Mouse (Mus musculus) CH12.LX (cell line): ENCODE measurements around the gene Dlx6. TPM values are rescaled to one million over a fixed set of nuclear protein-coding genes. Genes with fewer than 3 reads are reported as not detected.

Experiments used
- DNase-seq: peaks from one replicate; pipeline ENCODE4 v3.0.0-alpha.2; 2013; ENCODE audit errors: extremely low read depth
- H3K27ac ChIP-seq: 2 replicates; pipeline ENCODE4 v1.5.1; 2012; ENCODE audit warnings: low read depth, mild to moderate bottlenecking, control low read depth, moderate library complexity; ENCODE audit not compliant: insufficient read depth
- H3K27me3 ChIP-seq: replicated peaks from 2 replicates; pipeline ENCODE3; 2012; ENCODE audit warnings: inconsistent platforms
- H3K36me3 ChIP-seq, 2 experiments: replicated peaks in 1 of 2; 2 replicates each; pipeline versions ENCODE3 to v1.6.1; 2012; ENCODE audit warnings: inconsistent platforms in 1 of 2, low read length in 1 of 2, mild to moderate bottlenecking in 1 of 2, mixed read lengths in 1 of 2, moderate library complexity in 1 of 2; ENCODE audit not compliant: control insufficient read depth in 1 of 2, insufficient read depth in 1 of 2
- H3K4me1 ChIP-seq, 2 experiments: 2 replicates each; pipeline ENCODE4 v1.6.1; 2012; ENCODE audit warnings: inconsistent platforms in 1 of 2, moderate library complexity in 1 of 2; ENCODE audit not compliant: insufficient read depth in 2 of 2, control insufficient read depth in 1 of 2
- H3K4me2 ChIP-seq: 2 replicates; pipeline ENCODE4 v1.6.1; 2012; ENCODE audit warnings: low read depth, mild to moderate bottlenecking, control low read depth; ENCODE audit not compliant: poor library complexity, insufficient read depth, severe bottlenecking
- H3K4me3 ChIP-seq, 3 experiments: fragments of 150-350 bp in 1 of 3; sonication (generic) in 1 of 3; replicated peaks in 1 of 3; 2 replicates each; pipeline versions ENCODE3 to v1.5.1; 2011 to 2012; ENCODE audit warnings: low read depth in 2 of 3, low read length in 2 of 3, mild to moderate bottlenecking in 2 of 3, moderate library complexity in 2 of 3, control low read depth in 1 of 3, improper control_type of control experiment in 1 of 3, inconsistent platforms in 1 of 3, mixed read lengths in 1 of 3; ENCODE audit not compliant: poor library complexity in 1 of 3
- H3K79me2 ChIP-seq: replicated peaks from 2 replicates; pipeline ENCODE4 v1.6.1; 2012; ENCODE audit warnings: mild to moderate bottlenecking, moderate library complexity; ENCODE audit not compliant: control insufficient read depth, poor library complexity, insufficient read depth, severe bottlenecking; ENCODE audit errors: extremely low read depth
- H3K9ac ChIP-seq: 2 replicates; pipeline ENCODE4 v1.6.1; 2012; ENCODE audit warnings: low read depth, mild to moderate bottlenecking, control low read depth, moderate library complexity; ENCODE audit not compliant: insufficient read depth
- H3K9me3 ChIP-seq: replicated peaks from 2 replicates; pipeline ENCODE3; 2012; ENCODE audit warnings: low read length, inconsistent platforms, mixed read lengths
- CTCF ChIP-seq, 2 experiments: IDR thresholded peaks in 1 of 2; conservative IDR thresholded peaks in 1 of 2; 2 replicates each; pipeline ENCODE4 v1.5.1; 2011 to 2012; ENCODE audit warnings: low read depth in 2 of 2, low read length in 2 of 2, improper control_type of control experiment in 1 of 2, inconsistent platforms in 1 of 2, mild to moderate bottlenecking in 1 of 2, moderate library complexity in 1 of 2
- GABPA ChIP-seq: IDR thresholded peaks from 2 replicates; pipeline ENCODE4 v1.6.1; 2012; ENCODE audit warnings: low read depth, low read length, improper control_type of control experiment, inconsistent platforms; ENCODE audit not compliant: insufficient replicate concordance
- NRF1 ChIP-seq: IDR thresholded peaks from 2 replicates; pipeline ENCODE4 v1.6.1; 2014; ENCODE audit warnings: low read depth, mild to moderate bottlenecking, inconsistent platforms, low read length, improper control_type of control experiment, moderate library complexity
- PAX5 ChIP-seq: IDR thresholded peaks from 2 replicates; pipeline ENCODE4 v1.6.1; 2012; ENCODE audit warnings: low read length, inconsistent platforms, mixed read lengths
- POLR2AphosphoS2 ChIP-seq: IDR thresholded peaks from 2 replicates; pipeline ENCODE4 v1.6.1; 2011; ENCODE audit warnings: low read depth, low read length, improper control_type of control experiment
- RCOR1 ChIP-seq: conservative IDR thresholded peaks from 2 replicates; pipeline ENCODE4 v1.6.1; 2012; ENCODE audit warnings: low read depth, mild to moderate bottlenecking, inconsistent platforms, low read length, improper control_type of control experiment
- UBTF ChIP-seq: IDR thresholded peaks from 2 replicates; pipeline ENCODE4 v1.6.1; 2012; ENCODE audit warnings: low read depth, mild to moderate bottlenecking, inconsistent platforms, low read length, improper control_type of control experiment, moderate library complexity
- ZNF384 ChIP-seq: IDR thresholded peaks from 2 replicates; pipeline ENCODE4 v1.6.1; 2012; ENCODE audit warnings: low read depth, low read length, improper control_type of control experiment, inconsistent platforms
- dilution Hi-C: fragments of 300-500 bp; cut with MboI; formaldehyde crosslinking; loops from 2 replicates; pipeline ENCODE4 v1.14.3; 2020; ENCODE audit warnings: low sequenced_read_pairs; ENCODE audit not compliant: extremely low pct_unique_long_range_greater_than_20kb, extremely low pct_ligation_motif_present
- in situ Hi-C: fragments of 300-500 bp; cut with MboI; formaldehyde crosslinking; loops from 3 replicates; pipeline ENCODE4 v1.14.3; 2019; ENCODE audit warnings: low sequenced_read_pairs, low pct_ligation_motif_present, low pct_unique_long_range_greater_than_20kb, mixed read lengths
- polyA plus RNA-seq: library from polyadenylated mRNA; unstranded; fragments of >175 nt; gene quantifications from 2 replicates; pipeline ENCODE4 v1.2.1, GENCODE M21; 2012; ENCODE audit warnings: low read depth; ENCODE audit not compliant: insufficient read length
- total RNA-seq, 2 experiments: library from RNA; depleted of rRNA; stranded (reverse); fragments of 300-350 nt in 1 of 2; fragments of >200 nt in 1 of 2; gene quantifications; 2 replicates each; pipeline ENCODE4 v1.2.3; 2012 to 2014

Dlx6 gene
- total and polyA plus RNA-seq, 3 experiments = not detected

DNA sequence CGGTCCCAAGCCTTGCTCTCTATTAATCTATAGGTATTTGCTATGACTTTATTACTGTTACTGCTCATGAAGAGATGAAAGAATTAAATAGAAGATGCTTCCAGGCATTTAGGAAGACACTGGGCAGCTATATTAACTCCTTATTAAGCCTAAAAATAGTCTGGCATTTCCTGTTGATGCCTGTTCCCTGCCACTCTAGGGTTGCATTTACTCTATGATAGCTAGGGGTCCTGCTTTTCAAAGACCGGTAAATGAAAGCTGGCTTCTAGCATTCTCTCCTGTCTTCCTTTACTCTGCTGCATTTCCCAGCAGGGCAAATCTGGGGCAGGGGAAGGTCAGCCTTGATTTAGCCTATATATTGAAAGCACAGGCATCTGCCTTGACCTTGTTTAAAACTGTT lies 5.4 kb upstream of the Dlx6 start:
- DNase-seq = no peak
- Histone ChIP-seq H3K4me1 (peaks cover 0 to 24% of the 10 kb centered on the region in 2 experiments; a peak in 2 of 4 replicates), H3K9me3 (peaks cover 4% of the 10 kb centered on the region), H3K4me2 (no peak overlapping the region), H3K36me3 (no peaks in the 10 kb centered on the region), H3K4me3 (no peak overlapping the region), H3K27me3 (peaks cover 3% of the 10 kb centered on the region), H3K9ac (no peak overlapping the region), H3K79me2 (no peaks in the 10 kb centered on the region), H3K27ac (no peak overlapping the region)
- TF ChIP-seq CTCF (conservative IDR thresholded peaks at IDR 0.05 in 1 of 2, IDR thresholded peaks at IDR 0.05 in 1 of 2; ENCODE audit: low read depth in 2 of 2, low read length in 2 of 2) = no peak
- no peak for TF ChIP-seq POLR2AphosphoS2
- TF ChIP-seq GABPA = no peak
- in situ Hi-C loops (no loop called here), dilution Hi-C loops (no loop called here)

DNA sequence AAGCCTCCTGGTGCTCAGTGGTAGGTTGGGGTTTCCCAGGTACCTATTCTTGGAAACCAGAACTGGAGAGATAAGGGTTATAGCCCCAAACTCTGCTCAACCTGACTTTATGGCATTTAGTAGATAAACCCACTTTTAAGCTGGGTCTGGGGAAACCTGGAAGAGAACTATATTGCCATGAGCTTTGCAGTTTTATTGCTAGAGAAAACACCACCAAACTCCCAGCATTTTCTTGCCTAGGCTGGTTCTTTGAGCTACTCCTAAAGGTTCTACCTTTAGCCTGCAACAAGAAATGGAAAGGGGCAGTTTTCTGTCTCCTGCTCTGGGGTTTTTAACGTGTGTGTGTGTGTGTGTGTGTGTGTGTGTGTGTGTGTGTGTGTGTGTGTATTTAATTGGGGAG lies 4.6 kb upstream of the Dlx6 start:
- in situ Hi-C loops = no loop called here
- Histone ChIP-seq H3K4me2 (no peak overlapping the region), H3K9me3 (peaks cover 5% of the 10 kb centered on the region), H3K4me3 (no peak overlapping the region), H3K27ac (no peak overlapping the region)
- TF ChIP-seq PAX5 (no peak), UBTF (no peak), RCOR1 (no peak)
- TF ChIP-seq, all 38 proteins: peak for 0
- DNase-seq = peak; percentile 7
- H3K27me3 ChIP-seq = peaks cover 3% of the 10 kb centered on the region
- H3K79me2 ChIP-seq = no peaks in the 10 kb centered on the region
- H3K9ac ChIP-seq = no peak overlapping the region
- dilution Hi-C loops = no loop called here
- H3K4me1 ChIP-seq = peaks cover 0 to 24% of the 10 kb centered on the region in 2 experiments; a peak in 2 of 4 replicates
- no peaks in the 10 kb centered on the region for H3K36me3 ChIP-seq

DNA sequence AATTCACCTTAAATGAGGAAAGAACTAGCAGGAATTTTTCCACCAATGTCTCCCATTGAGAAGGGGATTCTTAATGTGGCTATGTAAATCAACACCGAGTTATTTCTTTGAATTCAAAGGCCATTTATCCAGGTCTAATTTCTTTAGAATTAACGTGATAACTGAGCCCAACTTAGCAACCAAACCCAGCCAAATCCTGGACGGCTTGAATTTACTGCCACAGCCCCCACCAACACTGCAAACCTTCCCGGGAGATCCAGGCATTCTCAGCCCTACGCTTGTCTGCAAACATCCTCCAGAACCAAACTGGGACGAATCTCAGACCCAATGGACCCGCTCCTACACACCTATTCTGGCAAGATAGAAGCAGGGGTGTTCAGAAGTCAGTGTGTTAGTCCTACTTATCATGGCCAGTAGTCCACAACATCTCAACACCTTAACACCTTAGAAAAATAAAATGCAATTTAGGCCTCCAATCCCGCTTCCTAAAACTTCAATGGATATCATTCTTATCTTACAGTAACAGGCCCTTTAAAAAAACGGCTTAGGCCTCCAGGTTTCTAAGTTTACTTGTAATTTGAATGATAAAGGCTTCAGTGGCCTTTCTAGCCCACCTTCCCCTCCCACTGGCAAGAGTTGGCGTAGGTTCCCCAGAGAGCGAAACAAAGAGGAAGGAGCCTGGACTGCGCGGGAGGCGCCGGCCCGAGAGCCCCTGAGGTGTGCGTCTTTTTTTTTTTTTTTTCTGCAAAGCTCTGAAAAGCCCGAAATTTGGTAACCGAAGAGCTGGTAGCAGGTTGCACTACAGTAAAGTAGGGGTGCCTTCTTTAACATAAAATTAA lies 3.8 kb upstream of the Dlx6 start:
- peak; percentile 45 for DNase-seq
- H3K79me2 ChIP-seq = no peaks in the 10 kb centered on the region
- H3K9me3 ChIP-seq = peaks cover 9% of the 10 kb centered on the region
- H3K27me3 ChIP-seq = peaks cover 3% of the 10 kb centered on the region
- TF ChIP-seq ZNF384 = peak; percentile 86
- TF ChIP-seq NRF1 = no peak
- H3K4me2 ChIP-seq = peak overlapping the region; percentile 93
- no peak overlapping the region for H3K27ac ChIP-seq
- H3K36me3 ChIP-seq = no peaks in the 10 kb centered on the region
- peak overlapping the region in 2 of 3 experiments; percentile 43 for H3K4me3 ChIP-seq
- in situ Hi-C loops (no loop called here), dilution Hi-C loops (no loop called here)
- no peak overlapping the region for H3K9ac ChIP-seq
- H3K4me1 ChIP-seq = peaks cover 0 to 24% of the 10 kb centered on the region in 2 experiments; a peak in 2 of 4 replicates
